7 mouse cellular contexts compared by ENCODE assay signal in genomic region chr9:122837680-122838079, GRCm38 (mm10). TPM values are rescaled to one million over a fixed set of nuclear protein-coding genes. Genes with fewer than 3 reads are reported as not detected.
DNase-seq lines count a peak whose midpoint lies in the region; ATAC-seq lines count a peak whose summit lies in the region.

No protein-coding gene starts in this region.

- peak; percentile 32 for DNase-seq in midbrain, embryonic 10.5 days (ENCODE audit: low spot score)
- DNase-seq in midbrain, embryonic 11.5 days (ENCODE audit: low spot score, missing footprints): no peak
- peak; percentile 24 to 39 for DNase-seq in cerebellum, postnatal 25 days
- DNase-seq in forelimb bud, embryonic 11.5 days (ENCODE audit: low read depth, low spot score): peak; percentile 43
- DNase-seq in kidney, postnatal 14 days: peak; percentile 71
- DNase-seq in neural tube, embryonic 11.5 days (ENCODE audit: low spot score): peak; percentile 51
- DNase-seq in urinary bladder, postnatal 25 days (ENCODE audit: low spot score): peak; percentile 52

- no peaks in the 10 kb centered on the region for H3K4me1 ChIP-seq in midbrain, embryonic 10.5 days
- H3K4me1 ChIP-seq in midbrain, embryonic 11.5 days (ENCODE audit: control insufficient read depth, insufficient read depth, low read length): no peaks in the 10 kb centered on the region
- no peaks in the 10 kb centered on the region for H3K4me1 ChIP-seq in neural tube, embryonic 11.5 days (ENCODE audit: control insufficient read depth, insufficient read depth, low read length)

- no peak overlapping the region for H3K9ac ChIP-seq in midbrain, embryonic 11.5 days (ENCODE audit: low read length)
- H3K9ac ChIP-seq in neural tube, embryonic 11.5 days (ENCODE audit: low read length): no peak overlapping the region

- H3K27ac ChIP-seq in midbrain, embryonic 10.5 days (replicated peaks): no peak overlapping the region
- H3K27ac ChIP-seq in midbrain, embryonic 11.5 days (ENCODE audit: low read depth, low read length): no peak overlapping the region
- no peak overlapping the region for H3K27ac ChIP-seq in neural tube, embryonic 11.5 days (ENCODE audit: low read depth, low read length)

- peaks cover 8% of the 10 kb centered on the region for H3K36me3 ChIP-seq in midbrain, embryonic 10.5 days
- no peaks in the 10 kb centered on the region for H3K36me3 ChIP-seq in midbrain, embryonic 11.5 days (ENCODE audit: control insufficient read depth, insufficient read depth, low read length)
- 0 out of 2 replicates have a peak, but pooled peaks cover 2% of the 10 kb centered on the region for H3K36me3 ChIP-seq in neural tube, embryonic 11.5 days (ENCODE audit: control insufficient read depth, insufficient read depth, low read length)

- ATAC-seq in midbrain, embryonic 11.5 days (ENCODE audit: low FRiP score): no peak
- ATAC-seq in neural tube, embryonic 11.5 days (ENCODE audit: insufficient read depth, low FRiP score, low TSS enrichment): no peak

- H3K27me3 ChIP-seq in midbrain, embryonic 10.5 days (ENCODE audit: low read depth, poor library complexity, severe bottlenecking): no peaks in the 10 kb centered on the region
- H3K27me3 ChIP-seq in midbrain, embryonic 11.5 days (ENCODE audit: control insufficient read depth, insufficient read depth, low read length): no peaks in the 10 kb centered on the region
- H3K27me3 ChIP-seq in neural tube, embryonic 11.5 days (ENCODE audit: control insufficient read depth, insufficient read depth, low read length): no peaks in the 10 kb centered on the region

- 26% methylated on average over 16 of the region's 16 CpGs for WGBS in midbrain, embryonic 10.5 days
- 20% methylated on average over 16 of the region's 16 CpGs for WGBS in midbrain, embryonic 11.5 days
- WGBS in neural tube, embryonic 11.5 days: 27% methylated on average over 16 of the region's 16 CpGs

- H3K9me3 ChIP-seq in midbrain, embryonic 10.5 days (replicated peaks): no peaks in the 10 kb centered on the region
- H3K9me3 ChIP-seq in midbrain, embryonic 11.5 days (ENCODE audit: control insufficient read depth, low read length): no peaks in the 10 kb centered on the region
- H3K9me3 ChIP-seq in neural tube, embryonic 11.5 days (ENCODE audit: control insufficient read depth, low read length): no peaks in the 10 kb centered on the region

- no peak overlapping the region for H3K4me2 ChIP-seq in midbrain, embryonic 11.5 days
- no peak overlapping the region for H3K4me2 ChIP-seq in neural tube, embryonic 11.5 days (ENCODE audit: low read depth)

- no peak overlapping the region for H3K4me3 ChIP-seq in midbrain, embryonic 10.5 days
- no peak overlapping the region for H3K4me3 ChIP-seq in midbrain, embryonic 11.5 days (ENCODE audit: low read depth, low read length)
- H3K4me3 ChIP-seq in neural tube, embryonic 11.5 days (ENCODE audit: low read depth, low read length): no peak overlapping the region

RNA-seq across cellular contexts. Expression of gene Gm35549, which starts 6.2 kb away (rescaled TPM):
- 0.32 TPM in 1 of 2 replicates, not detected in the other for polyA plus RNA-seq in midbrain, embryonic 10.5 days (2016; fragmentation: Nextera tagmentation; extraction: Ambion mirVana)
- 0.38 TPM in 1 of 2 replicates, not detected in the other for polyA plus RNA-seq in midbrain, embryonic 11.5 days (2014; fragmentation: Nextera tagmentation; extraction: Ambion mirVana)
- polyA plus RNA-seq in neural tube, embryonic 11.5 days (2014; fragmentation: Nextera tagmentation; extraction: Ambion mirVana): 0.40 TPM in 1 of 2 replicates, not detected in the other

RNA-seq across cellular contexts. Expression of gene Zfp445, which starts 28.1 kb away (rescaled TPM):
- 69.5 and 88.0 TPM in 2 replicates for polyA plus RNA-seq in midbrain, embryonic 10.5 days (2016; fragmentation: Nextera tagmentation; extraction: Ambion mirVana)
- polyA plus RNA-seq in midbrain, embryonic 11.5 days (2014; fragmentation: Nextera tagmentation; extraction: Ambion mirVana): 78.9 and 79.9 TPM in 2 replicates
- 80.2 and 88.1 TPM in 2 replicates for polyA plus RNA-seq in neural tube, embryonic 11.5 days (2014; fragmentation: Nextera tagmentation; extraction: Ambion mirVana)

RNA-seq across cellular contexts. Expression of gene Tcaim, which starts 32.3 kb away (rescaled TPM):
- 4.6 and 5.8 TPM in 2 replicates for polyA plus RNA-seq in midbrain, embryonic 10.5 days (2016; fragmentation: Nextera tagmentation; extraction: Ambion mirVana)
- 5.7 and 5.8 TPM in 2 replicates for polyA plus RNA-seq in midbrain, embryonic 11.5 days (2014; fragmentation: Nextera tagmentation; extraction: Ambion mirVana)
- 6.1 and 7.0 TPM in 2 replicates for polyA plus RNA-seq in neural tube, embryonic 11.5 days (2014; fragmentation: Nextera tagmentation; extraction: Ambion mirVana)

RNA-seq across cellular contexts. Expression of gene Zkscan7, which starts 47.8 kb away (rescaled TPM):
- polyA plus RNA-seq in midbrain, embryonic 10.5 days (2016; fragmentation: Nextera tagmentation; extraction: Ambion mirVana): 3.6 and 4.6 TPM in 2 replicates
- polyA plus RNA-seq in midbrain, embryonic 11.5 days (2014; fragmentation: Nextera tagmentation; extraction: Ambion mirVana): 2.6 and 3.3 TPM in 2 replicates
- 3.0 and 3.3 TPM in 2 replicates for polyA plus RNA-seq in neural tube, embryonic 11.5 days (2014; fragmentation: Nextera tagmentation; extraction: Ambion mirVana)
